Mouse (Mus musculus) liver, embryonic 14.5 days (tissue): ENCODE data around the gene Hoxa7.

Source experiments
- CTCF ChIP-seq: IDR thresholded peaks from 2 replicates; pipeline ENCODE4 v1.5.1; 2016; ENCODE audit warnings: antibody characterized with exemption, low read depth, control low read depth
- EP300 ChIP-seq: IDR thresholded peaks from 2 replicates; pipeline ENCODE4 v1.6.1; 2016; ENCODE audit warnings: antibody characterized with exemption, low read depth

- TF ChIP-seq CTCF (no peak), EP300 (no peak)
Observed at GRCm38 (mm10) chr6:52228475-52229465, 7.1 kb upstream of the Hoxa7 start.
